Mouse (Mus musculus) heart, postnatal 14 days (tissue): ENCODE results near the gene Gm27021. TPM values are rescaled to one million over a fixed set of nuclear protein-coding genes. Genes with fewer than 3 reads are reported as not detected.

ENCODE experiments used
- DNase-seq, 2 experiments: peaks; one replicate each; pipeline ENCODE4 v3.0.0; 2021 to 2022
- intact Hi-C: fragments of 180-260 bp; cut with DNase I; formaldehyde crosslinking; loops from one replicate; pipeline ENCODE4 v1.15.1; 2025
- total RNA-seq, 2 experiments: library from RNA; stranded (reverse); gene quantifications; 2 replicates each; pipeline ENCODE4 v1.2.3; 2021

Gene Gm27021
- total RNA-seq, 2 experiments from 2014 or later: not detected

- intact Hi-C loops: no loop called here
- DNase-seq: peak; percentile 58 to 61
Measured at GRCm38 (mm10) chr8:120687786-120688185, 19.9 kb upstream of the Gm27021 start.

- DNase-seq: no peak
- intact Hi-C loops: no loop called here
Measured at GRCm38 (mm10) chr8:120686576-120686975, 18.7 kb upstream of the Gm27021 start.

GRCm38 (mm10) chr8:120686051-120686450, 18.2 kb upstream of the Gm27021 start:
- intact Hi-C loops: no loop called here
- DNase-seq: peak; percentile 39 to 53

GRCm38 (mm10) chr8:120685591-120685990, 17.7 kb upstream of the Gm27021 start:
- no peak for DNase-seq
- intact Hi-C loops: no loop called here

- DNase-seq: peak; percentile 53 to 63
- intact Hi-C loops: no loop called here
Measured at GRCm38 (mm10) chr8:120685097-120685496, 17.2 kb upstream of the Gm27021 start.

- intact Hi-C loops: loop anchor here (5.0 kb wide), 2 partner anchors 53 to 408 kb away; partner anchors contain the start of gene Irf8
- no peak for DNase-seq
Measured at GRCm38 (mm10) chr8:120684082-120684481, 16.2 kb upstream of the Gm27021 start.

GRCm38 (mm10) chr8:120683602-120684001, 15.7 kb upstream of the Gm27021 start:
- peak; percentile 85 to 88 for DNase-seq
- intact Hi-C loops: loop anchor here (5.0 kb wide), 2 partner anchors 54 to 409 kb away; partner anchors contain the start of gene Irf8

GRCm38 (mm10) chr8:120681113-120681512, 13.2 kb upstream of the Gm27021 start:
- intact Hi-C loops: loop anchor here (5.0 kb wide), 2 partner anchors 56 to 411 kb away; partner anchors contain the start of gene Irf8
- DNase-seq: no peak

- intact Hi-C loops: loop anchor here (5.0 kb wide), 2 partner anchors 57 to 412 kb away; partner anchors contain the start of gene Irf8
- peak; percentile 57 to 71 for DNase-seq
Measured at GRCm38 (mm10) chr8:120680405-120680804, 12.5 kb upstream of the Gm27021 start.

- DNase-seq: no peak
- intact Hi-C loops: loop anchor here (5.0 kb wide), 2 partner anchors 57 to 412 kb away; partner anchors contain the start of gene Irf8
Measured at GRCm38 (mm10) chr8:120679629-120680387, 11.9 kb upstream of the Gm27021 start.

- intact Hi-C loops: loop anchor here (1.0 kb wide), 1 partner anchor 118 kb away; no protein-coding TSS in a partner anchor
- peak; percentile 88 to 94 for DNase-seq
Measured at GRCm38 (mm10) chr8:120678447-120678846, 10.6 kb upstream of the Gm27021 start.

- DNase-seq: no peak
- intact Hi-C loops: no loop called here
Measured at GRCm38 (mm10) chr8:120675718-120676117, 7.8 kb upstream of the Gm27021 start.

- intact Hi-C loops: no loop called here
- DNase-seq: no peak
Measured at GRCm38 (mm10) chr8:120673298-120673697, 5.4 kb upstream of the Gm27021 start.

- intact Hi-C loops: no loop called here
- DNase-seq: no peak
Measured at GRCm38 (mm10) chr8:120672626-120673229, 4.8 kb upstream of the Gm27021 start.

- no peak for DNase-seq
- intact Hi-C loops: no loop called here
Measured at GRCm38 (mm10) chr8:120671775-120672174, 3.9 kb upstream of the Gm27021 start.

- peak; percentile 57 to 61 for DNase-seq
- intact Hi-C loops: loop anchor here (5.0 kb wide), 1 partner anchor 909 kb away; the partner anchor contains the start of gene Fbxo31
Measured at GRCm38 (mm10) chr8:120668374-120668905, 561 bp upstream of the Gm27021 start, which contains the start of gene Emc8. TSS of gene Emc8 (minus strand) at chr8:120668573.

- intact Hi-C loops: loop anchor here (5.0 kb wide), 1 partner anchor 910 kb away; the partner anchor contains the start of gene Fbxo31
- no peak for DNase-seq
Measured at GRCm38 (mm10) chr8:120666807-120667470, 940 bp downstream of the Gm27021 start.

GRCm38 (mm10) chr8:120665726-120666455, 2.0 kb downstream of the Gm27021 start:
- intact Hi-C loops: loop anchor here (5.0 kb wide), 1 partner anchor 911 kb away; the partner anchor contains the start of gene Fbxo31
- DNase-seq: no peak

GRCm38 (mm10) chr8:120664566-120664965, 3.3 kb downstream of the Gm27021 start:
- DNase-seq: no peak
- intact Hi-C loops: no loop called here

- no peak for DNase-seq
- intact Hi-C loops: loop anchor here (5.0 kb wide), 1 partner anchor 1275 kb away; no protein-coding TSS in a partner anchor
Measured at GRCm38 (mm10) chr8:120657415-120657814, 10.5 kb downstream of the Gm27021 start.
